Mouse (Mus musculus) c-Kit-positive CD71-positive TER-119-positive erythroid progenitor cells, embryonic 14.5 days (primary cell): Measurements from ENCODE around the gene Gm44511.
"Not testable (repeated sequence)": the region's sequence is repeated elsewhere in the genome, so short reads cannot be mapped to it uniquely, and the experiment has no call there.

Experiments used
- DNase-seq: peaks from one replicate; pipeline ENCODE4 v3.0.0-alpha.2; 2013; ENCODE audit warnings: low spot score

The Gm44511 gene

DNA sequence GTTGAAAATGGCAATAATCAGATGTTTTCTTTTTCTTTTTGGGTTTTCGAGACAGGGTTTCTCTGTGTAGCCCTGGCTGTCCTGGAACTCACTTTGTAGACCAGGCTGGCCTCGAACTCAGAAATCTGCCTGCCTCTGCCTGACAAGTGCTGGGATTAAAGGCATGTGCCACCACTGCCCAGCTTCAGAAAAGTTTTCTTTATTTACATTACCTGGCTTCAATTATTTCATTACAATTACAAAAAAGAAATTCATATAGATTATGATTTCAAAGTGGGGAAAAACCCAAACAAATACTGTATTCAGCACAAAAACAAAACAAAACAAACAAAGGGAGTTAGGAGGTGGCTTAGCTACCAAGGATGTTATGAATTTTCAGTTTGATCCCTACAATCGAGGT is 14.6 kb upstream of the Gm44511 start:
- not testable (repeated sequence) for DNase-seq

DNA sequence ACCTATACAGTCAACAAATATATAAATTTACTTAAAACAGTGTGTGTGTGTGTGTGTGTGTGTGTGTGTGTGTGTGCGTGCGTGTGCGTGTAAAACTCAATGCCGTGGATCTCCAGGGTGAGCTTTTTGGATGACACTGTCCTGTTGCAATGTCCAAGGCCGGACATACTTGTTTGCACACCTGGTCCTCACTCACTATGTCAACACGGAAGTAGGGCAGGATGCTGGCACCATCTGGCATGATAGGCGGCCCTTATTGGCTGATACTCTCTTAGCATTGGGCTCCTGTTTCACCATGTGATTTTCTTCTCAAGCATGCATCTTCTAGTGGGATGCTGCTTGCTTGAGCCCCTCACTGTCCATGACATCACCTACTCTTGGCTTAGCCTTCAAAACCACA is 13.8 kb upstream of the Gm44511 start:
- DNase-seq = no peak

DNA sequence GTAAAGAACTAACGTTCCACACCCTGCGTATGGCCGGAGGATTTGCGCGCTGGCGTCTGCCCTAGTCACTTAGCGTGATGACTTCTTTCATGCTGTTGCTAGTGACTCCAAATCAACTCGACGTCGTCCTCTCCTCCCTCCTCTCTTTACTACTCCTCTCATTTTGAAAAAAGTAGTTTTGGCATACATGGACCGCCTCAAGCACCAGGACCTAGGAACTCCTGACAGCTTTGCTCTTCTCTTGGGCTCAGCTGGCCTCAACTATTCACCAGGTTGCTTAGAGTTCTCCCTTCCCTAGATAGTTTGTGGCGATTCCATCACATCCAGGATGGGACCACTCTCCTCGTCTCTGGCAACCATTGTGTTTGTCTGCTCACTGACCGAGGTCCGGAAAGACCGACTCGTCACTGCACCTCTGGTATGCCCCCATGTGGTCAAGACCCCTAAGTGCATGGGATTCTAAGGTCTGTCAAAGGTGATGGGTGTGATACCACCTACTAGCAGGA is 13.2 kb upstream of the Gm44511 start:
- peak; percentile 88 for DNase-seq

DNA sequence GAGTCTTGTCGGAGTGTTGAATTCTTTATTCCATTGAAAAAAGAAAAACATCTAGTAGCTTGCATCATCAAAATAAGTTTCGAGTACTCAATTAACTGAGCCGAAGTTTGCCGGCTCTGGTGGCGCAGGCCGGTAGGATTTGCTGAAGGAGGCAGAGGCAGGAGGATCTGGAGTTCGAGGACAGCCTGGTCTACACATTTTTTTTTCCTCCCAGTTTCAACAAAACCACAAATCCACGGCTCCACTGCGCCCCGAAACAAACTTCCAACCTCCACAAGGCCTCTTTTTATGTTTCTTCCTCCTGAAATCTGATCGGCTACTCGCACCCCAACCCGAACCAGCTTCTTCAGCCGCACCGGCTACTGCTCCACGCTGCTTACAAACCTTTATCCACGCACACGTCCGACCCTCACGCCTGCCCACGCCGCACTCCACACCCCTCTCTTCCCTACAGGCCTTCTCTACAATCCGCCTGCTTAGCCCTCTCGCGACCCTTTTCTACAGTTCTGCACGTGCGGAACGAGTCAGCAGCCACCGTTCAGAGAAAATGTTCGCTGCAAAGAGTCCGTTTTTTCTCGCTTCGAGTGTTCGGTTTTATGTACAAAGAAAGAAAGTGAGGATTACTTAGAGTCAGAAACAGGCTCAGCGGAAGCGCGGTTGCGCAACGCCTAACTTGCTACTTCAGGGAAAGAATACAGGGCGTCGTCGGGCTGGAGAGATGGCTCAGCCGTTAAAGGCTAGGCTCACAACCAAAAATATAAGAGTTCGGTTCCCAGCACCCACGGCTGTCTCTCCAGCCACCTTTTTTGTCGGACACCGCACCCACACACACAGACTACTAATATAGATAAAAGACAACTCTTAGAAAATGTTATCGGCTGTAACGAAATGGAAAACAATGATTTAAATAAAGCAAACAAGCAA is 12.5 kb upstream of the Gm44511 start:
- peak; percentile 87 for DNase-seq

DNA sequence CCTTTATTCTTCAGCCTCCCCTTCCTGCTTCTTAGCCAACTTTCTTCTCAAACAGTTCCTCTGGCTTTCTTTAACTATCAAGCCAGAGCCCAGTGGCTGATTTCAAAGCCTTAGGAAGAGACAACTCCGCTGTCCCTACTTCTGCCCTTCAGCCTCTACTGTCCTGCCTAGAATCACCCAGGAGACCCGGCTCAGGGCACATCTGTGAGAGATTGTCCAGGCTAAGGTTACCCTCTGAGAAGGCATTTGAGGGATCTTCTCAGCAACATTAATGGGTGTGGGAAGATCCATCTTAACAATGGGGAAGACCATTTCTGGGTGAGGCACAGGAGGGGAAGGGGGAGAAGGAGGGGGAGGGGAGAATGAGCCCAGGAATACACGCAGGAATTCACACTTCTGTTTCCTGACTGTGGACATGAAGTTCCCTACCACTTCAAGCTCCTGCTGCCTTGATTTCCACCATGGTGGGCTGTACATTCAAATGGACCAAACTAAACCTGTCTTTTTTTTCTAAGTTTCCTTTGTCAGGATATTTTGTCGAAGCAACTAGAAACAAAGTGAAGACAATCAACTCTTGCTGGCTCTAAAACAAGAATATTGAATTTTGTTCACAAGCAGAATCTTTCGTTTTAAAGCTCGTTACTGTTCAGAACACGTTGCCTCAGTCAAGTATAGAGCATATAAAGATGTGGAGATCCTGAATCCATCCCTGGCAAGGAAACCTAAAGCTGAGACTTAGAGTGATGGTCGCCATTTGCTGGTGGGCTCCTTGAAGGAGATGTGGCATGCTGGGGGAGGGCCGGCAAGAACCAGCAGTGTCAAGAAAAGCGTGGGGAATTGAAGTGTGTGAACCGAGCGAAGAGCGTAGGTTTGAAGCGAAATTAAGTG is 11.6 kb upstream of the Gm44511 start:
- no peak for DNase-seq

DNA sequence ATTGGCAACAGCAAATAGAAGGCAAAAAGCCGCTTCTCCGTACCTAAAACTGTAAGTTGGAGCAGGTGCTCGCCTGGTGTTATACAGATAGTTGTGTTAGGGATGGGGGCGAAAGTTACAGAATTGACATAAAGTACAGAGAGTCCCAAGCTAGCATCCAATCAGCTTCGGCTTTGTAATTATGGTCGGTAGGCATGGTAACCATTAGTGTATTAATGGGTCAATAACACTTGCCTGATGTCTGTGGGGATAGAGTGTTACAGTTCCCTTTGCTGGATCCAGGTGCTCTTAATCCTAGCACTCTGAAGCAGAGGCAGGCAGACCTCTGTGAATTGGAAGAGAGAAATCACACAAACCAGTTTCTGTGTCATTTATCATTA is 10.8 kb upstream of the Gm44511 start:
- no peak for DNase-seq

DNA sequence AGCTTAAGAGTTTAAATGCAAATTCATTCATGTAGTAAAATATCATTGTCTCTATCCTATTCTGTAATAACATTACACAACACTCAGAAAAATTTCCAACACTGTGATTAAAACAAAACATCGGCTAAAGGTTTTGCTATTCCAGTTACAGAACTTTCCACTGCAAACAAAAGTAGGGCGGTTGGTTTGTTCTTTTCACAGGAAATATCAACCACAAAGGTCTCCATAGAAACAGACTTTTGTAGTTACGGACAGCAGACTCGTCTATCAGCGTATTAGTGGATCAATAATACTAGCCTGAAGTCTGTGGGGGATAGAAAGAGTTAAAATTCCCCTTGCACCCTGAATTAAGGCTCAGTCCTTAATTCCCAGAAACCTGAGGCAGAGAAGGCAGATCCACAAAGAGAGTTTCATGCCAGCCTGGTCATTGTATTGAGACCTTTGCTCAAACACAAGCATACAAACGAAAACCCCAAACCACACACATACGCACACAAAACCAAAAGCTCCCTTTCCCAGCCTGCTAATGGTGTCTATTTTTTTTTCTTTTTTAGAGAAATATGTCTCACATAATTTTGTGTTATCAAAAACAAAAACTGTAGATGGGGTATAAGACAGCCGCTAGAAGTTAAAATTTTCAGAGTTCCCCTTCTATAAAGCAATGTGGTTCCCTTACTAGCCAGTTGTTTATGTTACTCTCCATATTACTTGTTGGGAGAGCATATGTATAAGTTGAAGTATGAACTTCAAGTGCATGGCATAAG is 10.3 kb upstream of the Gm44511 start:
- DNase-seq = no peak

DNA sequence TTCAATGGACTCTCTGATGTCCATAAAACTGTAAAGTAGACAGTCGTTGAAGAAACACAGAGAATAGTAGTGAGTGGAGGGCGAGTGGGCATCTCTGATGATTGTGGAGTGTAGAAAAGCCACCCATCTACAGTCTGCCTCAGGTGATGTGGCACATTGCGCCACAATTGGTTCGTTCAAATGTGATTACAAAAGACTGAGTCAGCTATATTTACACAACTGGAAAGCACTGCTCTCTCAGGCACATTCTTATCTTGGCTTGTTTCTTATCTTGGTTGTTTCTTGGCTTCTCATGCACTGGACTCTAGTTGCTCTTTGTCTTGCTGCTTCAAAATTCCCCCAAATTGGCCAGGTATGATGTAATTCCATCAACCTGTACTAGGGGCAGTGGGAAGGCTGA is 9.5 kb upstream of the Gm44511 start:
- no peak for DNase-seq

DNA sequence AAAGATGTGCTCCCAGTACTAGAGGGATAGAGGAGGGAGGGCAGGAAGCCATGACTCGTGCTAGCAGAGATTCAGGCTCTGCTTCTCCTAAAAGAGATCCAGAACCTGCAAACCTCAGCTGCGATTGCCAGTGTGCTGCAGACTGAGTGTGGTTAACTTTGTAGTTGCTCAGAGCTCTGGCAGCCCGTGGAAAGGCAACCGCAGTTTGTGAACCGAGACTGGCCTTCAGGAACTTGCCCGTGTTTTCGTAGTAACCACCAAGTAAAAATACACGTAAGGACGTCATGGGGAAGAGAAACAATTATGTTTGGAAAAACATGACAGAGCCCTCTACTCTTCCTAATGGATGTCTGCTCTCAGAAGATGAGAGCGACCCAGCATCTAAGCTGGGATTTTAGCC is 6.9 kb upstream of the Gm44511 start:
- no peak for DNase-seq

DNA sequence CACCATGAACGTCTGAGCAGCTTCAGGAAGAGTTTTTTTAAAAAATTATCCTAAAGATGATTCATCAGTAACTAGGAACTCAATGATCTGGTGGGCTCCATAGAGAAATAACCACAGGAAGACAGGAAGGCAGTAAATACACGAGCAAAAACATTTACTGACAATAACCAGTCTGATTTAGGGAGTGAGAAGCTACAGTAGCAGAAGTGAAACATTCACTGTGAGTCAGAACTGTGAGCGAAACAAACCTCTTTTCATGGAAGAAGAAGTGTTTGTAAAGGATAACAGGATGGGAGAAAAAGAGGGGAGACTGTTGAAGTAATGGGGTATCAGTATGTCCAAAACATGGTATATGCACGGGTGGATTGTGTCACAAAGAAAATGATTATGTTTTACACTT is 3.7 kb upstream of the Gm44511 start:
- no peak for DNase-seq

DNA sequence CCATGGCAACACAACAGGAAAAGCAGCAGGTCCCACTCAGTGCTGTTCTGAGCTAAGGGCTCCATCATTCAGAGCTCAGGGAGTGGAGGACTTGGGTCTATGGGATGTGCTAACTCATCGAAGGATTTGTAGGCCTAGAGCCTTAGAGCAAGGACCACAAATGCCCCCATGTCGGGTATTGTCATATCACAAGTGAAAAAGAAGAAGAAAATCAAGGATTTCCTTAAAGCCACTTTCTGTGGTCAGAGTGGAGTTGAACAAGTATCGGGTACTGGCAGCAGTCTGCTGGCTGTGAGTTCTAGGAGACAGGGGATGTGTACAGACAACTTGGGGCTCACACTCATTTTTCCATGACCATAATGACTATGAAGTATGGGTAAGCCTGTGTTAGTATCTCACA is 666 bp upstream of the Gm44511 start:
- DNase-seq = no peak

DNA sequence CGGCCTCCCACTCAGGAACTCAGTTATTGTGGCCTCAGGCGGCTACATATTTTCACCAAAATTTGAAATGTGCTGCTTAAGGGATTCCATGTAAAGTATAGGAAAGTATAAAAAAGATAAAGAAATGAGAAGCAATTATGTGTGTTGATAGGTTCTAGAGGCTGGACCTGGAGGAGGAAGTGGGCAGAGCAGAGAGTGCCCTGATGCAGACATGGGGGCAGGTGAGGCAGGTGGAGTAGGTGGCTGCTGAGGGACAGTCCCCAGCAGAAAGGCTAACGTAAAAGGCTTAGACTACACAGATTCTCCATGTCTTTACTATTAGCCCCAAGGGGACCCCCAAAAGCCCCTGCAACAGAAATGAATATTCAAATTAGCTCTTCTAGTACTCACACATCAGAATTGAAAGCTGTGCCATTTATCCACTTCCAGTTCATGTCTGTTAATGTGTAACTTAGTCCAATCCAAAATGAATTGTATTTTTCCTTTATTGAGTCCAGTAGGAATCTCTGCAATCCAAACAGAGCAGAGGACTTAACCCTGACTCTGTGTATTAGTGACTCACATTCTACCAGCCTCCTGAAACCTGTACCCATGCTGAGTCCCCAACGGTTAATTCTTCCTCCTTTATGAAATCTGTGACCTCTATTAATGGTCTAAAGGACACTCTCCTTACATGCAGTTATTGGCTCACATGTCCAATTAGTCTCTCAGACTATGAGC is 7.9 kb downstream of the Gm44511 start:
- no peak for DNase-seq

DNA sequence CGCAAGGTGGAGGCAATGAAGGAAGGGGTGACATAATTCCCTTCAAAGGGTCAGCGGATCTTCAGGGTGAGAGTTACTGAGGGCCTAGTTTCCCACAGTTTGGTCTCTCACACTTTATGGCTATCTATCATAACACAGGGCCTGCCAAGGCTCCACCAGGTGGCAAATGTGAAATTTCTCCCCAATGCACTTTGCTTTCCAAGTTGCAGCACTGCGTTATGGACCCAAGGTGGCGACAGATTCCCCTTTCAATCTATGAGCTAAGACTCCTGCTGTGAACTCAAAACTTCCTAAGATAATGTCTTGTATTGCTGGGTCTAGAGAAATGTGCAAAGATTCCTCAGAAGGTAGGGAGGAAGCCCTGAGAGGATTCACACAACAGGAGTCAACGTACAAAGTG is 17.6 kb downstream of the Gm44511 start:
- DNase-seq = no peak

DNA sequence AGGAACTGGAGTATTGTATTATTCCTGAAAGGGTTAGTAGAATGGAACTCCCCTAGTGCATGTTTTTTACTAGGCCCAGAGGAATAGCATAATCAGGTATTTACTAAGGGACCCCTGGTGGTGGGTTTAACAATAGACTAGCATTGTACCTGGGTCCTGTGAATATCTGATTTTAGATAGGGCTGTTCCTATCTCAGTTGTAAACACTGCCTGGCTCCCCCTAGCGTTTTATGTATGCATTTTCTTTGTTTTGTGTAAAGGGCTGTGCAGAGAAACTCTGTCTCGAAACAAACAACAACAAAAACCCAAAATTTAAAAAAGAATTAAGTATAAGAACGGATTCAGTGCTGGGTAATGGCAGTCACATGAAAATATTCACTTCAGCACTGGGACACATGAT is 19.1 kb downstream of the Gm44511 start:
- DNase-seq = no peak

DNA sequence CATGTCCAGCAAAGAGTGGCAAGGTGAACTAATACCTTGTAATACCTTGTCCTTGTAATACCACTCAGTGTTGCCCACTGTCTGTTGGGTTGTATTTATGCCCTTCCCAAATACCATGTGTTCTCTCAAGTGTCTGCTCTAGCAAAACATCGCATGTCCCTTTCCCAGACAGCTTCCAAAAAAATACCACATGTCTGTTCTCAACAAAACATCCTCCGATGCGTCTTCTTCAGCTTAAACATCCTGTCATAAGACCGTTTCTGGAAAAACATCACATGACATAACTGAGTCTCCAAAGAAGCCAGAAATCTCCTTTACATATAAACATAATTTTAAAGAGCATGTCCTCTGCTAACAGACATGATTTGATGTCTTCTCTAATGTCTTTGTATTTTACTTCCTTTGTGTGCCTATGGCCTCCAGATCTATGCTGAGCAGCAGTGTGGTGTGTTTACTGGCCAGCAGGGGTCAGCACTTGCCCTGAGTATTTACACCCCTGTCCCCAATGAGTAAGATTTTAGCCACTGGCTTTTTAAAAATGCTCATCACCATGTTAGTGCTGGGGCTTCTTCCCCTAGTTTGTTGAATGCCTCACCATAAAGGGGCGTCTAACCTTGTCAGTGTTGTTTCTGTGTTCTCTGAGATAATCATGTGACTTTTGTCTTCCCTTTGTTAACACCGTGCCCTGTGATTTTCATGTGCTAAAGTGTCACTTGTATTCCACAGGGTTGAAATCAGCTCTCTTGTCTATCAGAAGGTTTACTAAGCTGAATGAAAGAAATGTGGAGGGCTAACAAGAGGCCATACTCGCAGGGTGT is 21.1 kb downstream of the Gm44511 start:
- DNase-seq = peak; percentile 60

DNA sequence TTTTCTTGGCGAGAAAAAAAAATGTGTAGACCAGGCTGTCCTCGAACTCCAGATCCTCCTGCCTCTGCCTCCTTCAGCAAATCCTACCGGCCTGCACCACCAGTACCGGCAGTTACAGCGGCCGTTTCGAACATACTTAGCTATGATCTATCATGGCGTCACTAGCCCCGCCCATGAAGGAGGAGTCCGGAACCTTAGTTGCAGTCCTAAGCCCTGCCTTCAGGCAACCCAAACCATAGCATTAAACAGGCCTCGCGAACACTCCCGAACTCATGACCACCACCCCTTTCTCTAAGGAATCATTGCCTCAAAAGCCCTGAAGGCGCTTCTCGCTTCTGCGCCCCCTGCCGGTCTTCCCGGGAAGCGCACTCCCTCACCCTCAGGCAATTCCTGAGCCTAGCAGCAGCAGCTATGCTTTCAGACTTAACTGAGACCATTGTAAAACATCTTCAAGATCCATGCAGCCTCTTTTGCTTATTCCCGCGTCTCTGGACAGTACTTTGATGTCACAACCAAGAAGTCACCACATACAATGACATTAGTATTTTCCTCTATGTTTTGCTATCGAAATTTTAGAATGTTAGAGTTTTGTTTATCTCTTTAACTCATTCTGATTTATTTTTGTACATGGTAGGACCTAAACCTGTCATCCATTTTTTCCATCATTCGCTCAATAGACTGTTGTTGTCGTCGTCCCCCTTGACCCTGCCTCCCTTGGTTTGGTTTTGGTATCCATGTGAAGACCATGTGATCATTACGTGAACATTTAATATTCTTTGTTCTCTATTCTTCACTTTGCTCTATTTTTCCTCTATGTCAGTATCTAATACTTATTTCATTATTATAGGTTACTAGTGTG is 22.9 kb downstream of the Gm44511 start:
- DNase-seq = peak; percentile 95

DNA sequence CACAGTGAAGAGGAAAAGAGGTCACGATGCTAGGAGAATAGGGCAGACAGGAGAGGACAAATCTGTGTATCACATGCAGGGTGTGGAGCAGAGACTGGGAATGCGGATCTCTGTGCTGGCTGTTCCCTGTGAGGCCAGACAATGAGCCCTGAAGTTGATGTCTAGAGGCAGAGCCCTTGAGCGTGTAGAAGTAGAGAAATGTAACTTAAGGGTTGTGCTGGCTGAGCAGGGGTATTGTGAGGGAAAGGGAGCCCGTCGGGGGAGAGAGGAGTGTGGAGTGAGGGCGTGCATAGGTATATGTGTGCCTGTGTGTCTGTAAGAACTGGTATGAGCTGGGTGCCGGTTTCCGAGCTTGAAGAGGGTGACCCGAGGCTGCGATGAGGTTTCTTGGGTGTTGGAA is 23.6 kb downstream of the Gm44511 start:
- DNase-seq = no peak

DNA sequence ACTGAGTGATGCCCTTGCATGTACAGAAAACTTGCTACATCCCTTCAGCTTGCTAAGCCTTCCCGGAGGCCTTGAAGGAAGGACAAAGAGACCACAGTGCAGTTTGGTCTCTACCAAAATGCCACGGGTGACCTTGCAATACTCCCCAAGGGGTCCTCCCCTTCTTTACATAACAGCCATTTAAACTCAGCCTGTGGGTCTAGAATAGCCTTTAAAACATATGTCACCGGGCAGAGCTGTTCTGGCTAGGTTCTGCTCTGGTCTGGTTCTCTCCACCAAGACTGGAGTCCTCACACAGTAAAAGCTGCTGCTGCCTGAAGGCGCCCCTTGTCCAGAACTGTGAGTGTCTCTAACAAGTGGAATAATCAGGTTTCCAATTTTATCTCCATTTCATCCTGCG is 25.4 kb downstream of the Gm44511 start:
- DNase-seq = not testable (repeated sequence)

DNA sequence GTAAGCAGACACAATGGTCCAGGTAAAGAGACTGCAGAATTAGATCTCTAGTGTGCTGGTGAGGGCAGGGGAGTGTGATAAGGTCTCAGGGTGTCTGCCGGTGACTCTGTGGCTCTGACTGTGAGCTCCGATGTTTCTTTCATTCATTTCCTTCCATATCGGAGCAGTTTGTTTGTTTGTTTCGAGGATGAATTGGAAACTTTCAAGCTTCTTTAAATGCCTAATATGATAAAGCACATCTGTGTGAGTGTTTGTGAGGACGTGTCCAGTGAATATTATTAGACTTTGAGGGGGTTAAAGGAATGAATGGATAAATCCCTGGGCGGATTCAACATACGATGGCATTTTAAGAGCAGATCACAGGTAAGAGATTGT is 26.2 kb downstream of the Gm44511 start:
- no peak for DNase-seq
